Mouse (Mus musculus) v-Abl transformed pro-B cells (cell line): ENCODE measurements around the gene Nudt17.

Experiments used
- in situ Hi-C, 2 experiments: fragments of 400-800 bp; cut with MboI; formaldehyde crosslinking; loops; one replicate each; pipeline ENCODE4 v1.15.1; 2025; ENCODE audit not compliant: unreplicated experiment in 2 of 2

The Nudt17 gene

GRCm38 (mm10) chr3:96674442-96674841, 33.9 kb downstream of the Nudt17 start:
- in situ Hi-C loops = no loop called here

DNA sequence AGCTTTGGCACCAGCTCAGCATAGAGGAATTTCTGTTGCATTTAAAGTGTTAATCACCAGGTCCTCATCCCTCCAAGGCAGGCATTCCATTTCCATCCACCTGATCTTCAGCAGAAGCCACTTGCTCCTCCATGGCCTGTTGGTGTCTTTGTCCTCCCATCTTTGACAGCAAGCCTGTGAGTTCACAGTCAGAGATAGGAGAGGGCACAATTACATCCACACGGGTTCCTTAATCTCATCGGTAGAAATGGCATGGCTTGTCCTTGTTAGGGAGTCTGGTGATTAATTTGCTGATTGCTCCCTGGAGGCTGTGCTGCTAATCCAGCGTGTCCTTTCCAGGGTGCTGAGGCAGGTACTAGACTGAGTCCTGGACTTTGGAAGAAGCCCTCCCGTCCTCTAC, 34.8 kb downstream of the Nudt17 start:
- in situ Hi-C loops = no loop called here

- in situ Hi-C loops = no loop called here
Observed at GRCm38 (mm10) chr3:96671519-96671918, 36.8 kb downstream of the Nudt17 start.

DNA sequence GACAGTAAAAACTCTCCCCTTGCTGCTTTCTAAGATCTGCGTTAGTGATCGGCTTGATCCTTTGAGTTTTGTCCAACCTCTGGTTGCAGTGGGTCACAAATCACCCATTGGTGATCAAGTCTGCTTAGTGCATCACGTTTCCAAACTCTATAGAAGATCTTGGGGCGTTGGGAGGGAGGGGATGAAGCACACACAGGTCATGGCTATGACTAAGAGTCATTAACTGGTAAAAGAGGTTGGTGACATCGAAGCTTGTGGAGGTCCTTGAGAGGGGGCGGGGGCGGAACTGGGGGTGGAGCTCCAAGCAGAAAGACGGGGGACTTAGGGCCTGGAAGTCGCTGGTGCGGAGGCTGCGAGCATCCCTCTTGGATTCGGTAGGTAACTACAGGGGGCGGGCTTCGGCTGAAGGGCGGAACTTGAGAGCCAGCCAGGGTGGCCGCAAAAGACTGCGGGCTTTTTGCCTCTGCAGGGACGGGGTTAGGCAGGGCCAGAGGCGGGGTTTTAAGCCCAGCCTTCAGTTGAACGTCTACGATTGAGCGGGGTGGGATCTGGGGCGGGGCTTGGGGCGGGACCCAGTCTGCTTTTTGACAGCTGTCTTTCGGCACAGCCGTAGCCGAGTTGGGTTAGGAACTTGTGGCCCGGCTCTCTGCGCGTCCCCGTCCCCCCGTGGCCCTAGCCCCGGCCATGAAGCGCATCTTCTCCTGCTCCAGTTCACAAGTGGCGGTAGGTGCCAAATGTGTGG, 38.5 kb downstream of the Nudt17 start, which contains the start of gene Ankrd35:
Gene Ankrd35, plus strand, starts transcription at position 405 of the 742 bp plus-strand sequence.
- in situ Hi-C loops = loop anchor here in 1 of 2 experiments (5.0 kb wide), 1 partner anchor 32 kb away; no protein-coding TSS in a partner anchor

- in situ Hi-C loops = loop anchor here in 1 of 2 experiments (5.0 kb wide), 1 partner anchor 34 kb away; no protein-coding TSS in a partner anchor
Observed at GRCm38 (mm10) chr3:96668424-96669067, 39.8 kb downstream of the Nudt17 start.

DNA sequence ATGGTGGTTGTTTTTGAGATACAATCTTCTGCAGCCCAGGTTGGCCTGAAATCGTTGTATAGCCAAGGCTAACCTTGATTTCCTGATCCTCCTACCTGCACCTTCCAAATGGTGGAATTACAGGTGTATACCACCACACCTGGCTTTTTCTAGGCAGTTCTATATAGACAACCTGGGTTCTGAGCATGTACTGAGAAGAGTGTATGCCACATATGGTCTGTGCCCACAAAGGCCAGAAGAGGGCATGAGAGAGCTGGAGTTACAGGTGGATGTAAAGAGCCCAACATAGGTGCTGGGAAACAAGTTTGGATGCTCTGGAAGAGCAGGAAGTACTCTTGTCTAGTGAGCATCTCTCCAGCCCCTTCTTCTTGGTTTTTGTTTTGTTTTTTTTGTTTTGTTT, 41.0 kb downstream of the Nudt17 start:
- in situ Hi-C loops = loop anchor here in 1 of 2 experiments (5.0 kb wide), 1 partner anchor 35 kb away; no protein-coding TSS in a partner anchor

- in situ Hi-C loops = loop anchor here in 1 of 2 experiments (5.0 kb wide), 1 partner anchor 35 kb away; no protein-coding TSS in a partner anchor
Observed at GRCm38 (mm10) chr3:96666916-96667315, 41.4 kb downstream of the Nudt17 start.

- in situ Hi-C loops = loop anchor here in 1 of 2 experiments (5.0 kb wide), 1 partner anchor 36 kb away; no protein-coding TSS in a partner anchor
Observed at GRCm38 (mm10) chr3:96665732-96666363, 42.5 kb downstream of the Nudt17 start.

DNA sequence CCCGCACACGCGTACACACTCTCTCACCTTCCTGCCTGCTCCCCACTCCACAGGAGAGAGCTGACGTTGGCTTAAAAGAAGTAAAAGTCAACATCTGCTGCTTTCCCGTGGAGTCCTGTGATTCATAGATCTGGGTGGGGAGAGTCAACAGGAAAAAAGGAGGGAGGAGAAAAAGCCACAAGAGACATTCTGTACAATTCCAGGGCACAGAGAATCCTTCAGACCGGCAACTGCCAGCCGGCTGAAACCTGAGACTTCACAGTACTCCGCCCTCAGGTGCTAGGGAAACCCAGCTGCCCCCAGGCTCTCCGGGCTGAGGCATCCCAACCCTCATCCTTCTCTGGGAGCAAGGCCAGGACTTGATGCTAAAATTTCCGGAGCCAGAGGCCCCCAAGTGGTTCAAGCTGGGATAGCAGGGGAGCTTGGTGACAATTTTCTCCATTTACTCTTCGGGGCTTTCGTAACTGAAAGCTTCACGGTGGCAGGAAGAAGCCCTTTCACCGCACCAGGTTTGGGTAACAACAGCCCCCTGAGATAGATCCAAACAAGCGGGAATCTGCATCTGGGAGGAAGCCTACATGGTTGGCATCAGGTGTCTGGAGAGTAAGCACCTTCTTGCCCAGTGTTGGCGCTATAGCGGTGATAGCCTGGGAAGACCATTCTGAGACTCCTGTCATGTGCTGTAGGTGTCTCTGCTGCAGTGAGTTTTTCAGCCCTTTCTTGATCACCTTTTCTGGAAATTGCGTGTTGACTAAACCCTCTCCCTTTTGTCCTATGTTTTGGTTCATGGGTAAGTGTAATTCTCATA, 44.7 kb downstream of the Nudt17 start:
- in situ Hi-C loops = no loop called here

GRCm38 (mm10) chr3:96662731-96663316, 45.5 kb downstream of the Nudt17 start:
- in situ Hi-C loops = no loop called here

DNA sequence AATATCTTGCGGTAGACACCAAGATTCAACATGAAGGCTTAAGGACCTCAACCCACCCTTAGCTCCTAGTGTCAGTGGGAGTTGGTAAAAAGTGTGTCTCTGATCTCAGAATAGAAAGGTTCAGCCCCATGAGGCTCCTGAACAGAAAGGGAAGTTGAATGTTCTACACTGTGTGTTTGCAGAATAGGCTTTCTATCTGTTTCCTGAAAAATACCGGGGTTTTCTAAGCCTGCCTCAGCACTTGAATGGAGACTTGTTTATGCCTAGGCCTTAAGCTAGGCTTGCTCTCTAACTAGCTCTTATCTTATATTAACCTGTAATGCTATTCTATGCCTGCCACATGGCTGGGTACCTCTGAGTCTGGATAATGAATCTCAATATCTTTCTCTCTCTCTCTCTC, 47.5 kb downstream of the Nudt17 start:
- in situ Hi-C loops = no loop called here
